Mouse (Mus musculus): Measurements from ENCODE around the gene Klk11. TPM values are rescaled to one million over a fixed set of nuclear protein-coding genes. Genes with fewer than 3 reads are reported as not detected.

Gene Klk11
- total RNA-seq, 2 experiments from 2014 or later: 0.22 to 0.33 TPM

- intact Hi-C loops (cut with DNase I): no loop called here
- no peak for DNase-seq
These were observed 14.9 kb downstream of the Klk11 start for GRCm38 (mm10) chr7:43789295-43789694.

- intact Hi-C loops (cut with DNase I): no loop called here
- DNase-seq: no peak
These were observed 17.2 kb downstream of the Klk11 start, which contains the start of gene Klk9 for GRCm38 (mm10) chr7:43791591-43791990. Gene Klk9 (plus strand): TSS chr7:43791891.

GRCm38 (mm10) chr7:43796355-43796754, 22.0 kb downstream of the Klk11 start:
- intact Hi-C loops (cut with DNase I): no loop called here
- no peak for DNase-seq

GRCm38 (mm10) chr7:43797333-43797769, 22.9 kb downstream of the Klk11 start, which contains the start of gene Klk8:
Gene Klk8 (plus strand): TSS chr7:43797577.
- peak; percentile 36 to 45 for DNase-seq
- intact Hi-C loops (cut with DNase I): no loop called here

- DNase-seq: peak in 1 of 2 experiments; percentile 34
These were observed 23.5 kb downstream of the Klk11 start for GRCm38 (mm10) chr7:43797844-43798462.

GRCm38 (mm10) chr7:43799876-43800275, 25.5 kb downstream of the Klk11 start:
- no peak for DNase-seq
- intact Hi-C loops (cut with DNase I): no loop called here

More at GRCm38 (mm10) chr7:43797844-43798462, 23.5 kb downstream of the Klk11 start:
- intact Hi-C loops (cut with DNase I): no loop called here

- no peak for DNase-seq
- intact Hi-C loops (cut with DNase I): no loop called here
These were observed 36.6 kb downstream of the Klk11 start, which contains the start of gene Klk7 for GRCm38 (mm10) chr7:43810994-43811393. Gene Klk7 (plus strand): TSS chr7:43811294.

GRCm38 (mm10) chr7:43815211-43815610, 40.8 kb downstream of the Klk11 start:
- DNase-seq: no peak
- intact Hi-C loops (cut with DNase I): no loop called here

- no peak for DNase-seq
- intact Hi-C loops (cut with DNase I): no loop called here
These were observed 42.3 kb downstream of the Klk11 start for GRCm38 (mm10) chr7:43816746-43817145.

- DNase-seq: no peak
- intact Hi-C loops (cut with DNase I): no loop called here
These were observed 47.2 kb downstream of the Klk11 start for GRCm38 (mm10) chr7:43821581-43821980.

GRCm38 (mm10) chr7:43824199-43824598, 49.8 kb downstream of the Klk11 start, which contains the start of gene Klk6:
Gene Klk6 (plus strand): TSS chr7:43824499.
- intact Hi-C loops (cut with DNase I): no loop called here
- DNase-seq: no peak

GRCm38 (mm10) chr7:43826056-43826455, 51.7 kb downstream of the Klk11 start:
- DNase-seq: no peak
- intact Hi-C loops (cut with DNase I): no loop called here

GRCm38 (mm10) chr7:43827706-43828105, 53.3 kb downstream of the Klk11 start:
- intact Hi-C loops (cut with DNase I): no loop called here
- no peak for DNase-seq

Other genes with a start within 250 kb of the Klk11 start
- 1 to 10 TPM; 3.8 to 4.4 TPM for gene Cd33, start 230.2 kb upstream of the Klk11 start, total RNA-seq (2021)
- gene Zfp658, start 212.3 kb upstream of the Klk11 start, total RNA-seq (2021): under 1 TPM; 0.87 to 0.94 TPM
- 1 to 10 TPM; 4.8 to 5.9 TPM for gene Zfp719, start 195.0 kb upstream of the Klk11 start, total RNA-seq (2021)
- gene Zfp819, start 167.4 kb upstream of the Klk11 start, total RNA-seq (2021): not detected
- not detected for gene Ceacam18, start 139.9 kb upstream of the Klk11 start, total RNA-seq (2021)
- 1 to 10 TPM in 1 of 2 experiments, under 1 TPM in 1; 0.94 to 1.3 TPM for gene Siglece, start 114.4 kb upstream of the Klk11 start, total RNA-seq (2021)
- 1 to 10 TPM; 3.4 to 3.5 TPM for gene Ctu1, start 102.6 kb upstream of the Klk11 start, total RNA-seq (2021)
- gene Klk14, start 84.2 kb upstream of the Klk11 start, total RNA-seq (2021): under 1 TPM; 0.22 to 0.31 TPM
- gene Klk13, start 62.0 kb upstream of the Klk11 start, total RNA-seq (2021): not detected
- gene Klk12, start 5.7 kb upstream of the Klk11 start, total RNA-seq (2021): not detected
- under 1 TPM; 0.19 to 0.36 TPM for gene Klk10, start 6.4 kb downstream of the Klk11 start, total RNA-seq (2021)
- not detected for gene Klk9, start 17.3 kb downstream of the Klk11 start, total RNA-seq (2021)
- gene Klk8, start 23.0 kb downstream of the Klk11 start, total RNA-seq (2021): 10 to 100 TPM; 10.4 to 12.2 TPM
- under 1 TPM in 1 of 2 experiments, not detected in 1; 0.19 TPM for gene Klk7, start 36.7 kb downstream of the Klk11 start, total RNA-seq (2021)
- gene Klk6, start 49.9 kb downstream of the Klk11 start, total RNA-seq (2021): not detected
- not detected for gene Klk5, start 67.4 kb downstream of the Klk11 start, total RNA-seq (2021)
- not detected for gene Klk4, start 106.6 kb downstream of the Klk11 start, total RNA-seq (2021)
- gene Klk15, start 159.1 kb downstream of the Klk11 start, total RNA-seq (2021): not detected
- gene Klk1b8, start 176.1 kb downstream of the Klk11 start, total RNA-seq (2021): not detected
- gene Klk1b1, start 192.1 kb downstream of the Klk11 start, total RNA-seq (2021): not detected
- not detected for gene Klk1b9, start 201.5 kb downstream of the Klk11 start, total RNA-seq (2021)
- gene Klk1b11, start 221.3 kb downstream of the Klk11 start, total RNA-seq (2021): not detected
- under 1 TPM; 0.38 to 0.72 TPM for gene Klk1b26, start 237.6 kb downstream of the Klk11 start, total RNA-seq (2021)

All from heart, postnatal 36 days (tissue).